Mouse (Mus musculus) skeletal muscle tissue, adult 2 months (tissue): ENCODE data around the gene Gm26920.
A peak's percentile ranks its signal among the peaks of the same experiment; 100 is the strongest.

Experiments used
- DNase-seq: peaks from one replicate; pipeline ENCODE4 v3.0.0-alpha.2; 2012; ENCODE audit warnings: low read depth, low spot score

Gm26920 gene

GRCm38 (mm10) chr7:30060341-30060740 is 29.9 kb downstream of the Gm26920 start:
- DNase-seq: peak; percentile 15

- no peak for DNase-seq
These were observed 36.6 kb downstream of the Gm26920 start for GRCm38 (mm10) chr7:30053591-30053990.

GRCm38 (mm10) chr7:30050882-30051548 is 39.2 kb downstream of the Gm26920 start, which contains the start of gene Zfp14:
Zfp14 (minus strand) TSS chr7:30051380.
- DNase-seq: peak; percentile 75

GRCm38 (mm10) chr7:30048126-30048525 is 42.1 kb downstream of the Gm26920 start:
- no peak for DNase-seq

- DNase-seq: no peak
These were observed 45.9 kb downstream of the Gm26920 start for GRCm38 (mm10) chr7:30044354-30044753.

- no peak for DNase-seq
These were observed 55.9 kb downstream of the Gm26920 start for GRCm38 (mm10) chr7:30034331-30034730.

- DNase-seq: no peak
These were observed 58.8 kb downstream of the Gm26920 start for GRCm38 (mm10) chr7:30031379-30031778.

- no peak for DNase-seq
These were observed 59.5 kb downstream of the Gm26920 start for GRCm38 (mm10) chr7:30030677-30031076.

GRCm38 (mm10) chr7:30028572-30028971 is 61.6 kb downstream of the Gm26920 start:
- DNase-seq: no peak

GRCm38 (mm10) chr7:30027331-30027730 is 62.9 kb downstream of the Gm26920 start:
- DNase-seq: no peak

- no peak for DNase-seq
These were observed 64.9 kb downstream of the Gm26920 start for GRCm38 (mm10) chr7:30025358-30025757.

- no peak for DNase-seq
These were observed 66.4 kb downstream of the Gm26920 start for GRCm38 (mm10) chr7:30023800-30024199.

- no peak for DNase-seq
These were observed 66.9 kb downstream of the Gm26920 start for GRCm38 (mm10) chr7:30023324-30023723.

- no peak for DNase-seq
These were observed 70.7 kb downstream of the Gm26920 start for GRCm38 (mm10) chr7:30019543-30019942.

- DNase-seq: no peak
These were observed 73.0 kb downstream of the Gm26920 start for GRCm38 (mm10) chr7:30017226-30017625.

- DNase-seq: peak; percentile 79
These were observed 77.2 kb downstream of the Gm26920 start for GRCm38 (mm10) chr7:30012956-30013363.

- no peak for DNase-seq
These were observed 79.5 kb downstream of the Gm26920 start for GRCm38 (mm10) chr7:30010551-30011195.

- peak; percentile 92 for DNase-seq
These were observed 80.7 kb downstream of the Gm26920 start for GRCm38 (mm10) chr7:30009321-30010085.

- peak; percentile 43 for DNase-seq
These were observed 82.1 kb downstream of the Gm26920 start for GRCm38 (mm10) chr7:30008020-30008690.

GRCm38 (mm10) chr7:30007601-30008000 is 82.6 kb downstream of the Gm26920 start:
- DNase-seq: no peak
